Mouse (Mus musculus) R1 (cell line): ENCODE results near the gene Prkce.

Source experiments
- DNase-seq: peaks from one replicate; pipeline ENCODE4 v3.0.0-alpha.2; 2018; ENCODE audit warnings: low read depth, low spot score

Gene Prkce

GRCm38 (mm10) chr17:86330076-86330955 lies 162.7 kb downstream of the Prkce start:
- no peak for DNase-seq

DNA sequence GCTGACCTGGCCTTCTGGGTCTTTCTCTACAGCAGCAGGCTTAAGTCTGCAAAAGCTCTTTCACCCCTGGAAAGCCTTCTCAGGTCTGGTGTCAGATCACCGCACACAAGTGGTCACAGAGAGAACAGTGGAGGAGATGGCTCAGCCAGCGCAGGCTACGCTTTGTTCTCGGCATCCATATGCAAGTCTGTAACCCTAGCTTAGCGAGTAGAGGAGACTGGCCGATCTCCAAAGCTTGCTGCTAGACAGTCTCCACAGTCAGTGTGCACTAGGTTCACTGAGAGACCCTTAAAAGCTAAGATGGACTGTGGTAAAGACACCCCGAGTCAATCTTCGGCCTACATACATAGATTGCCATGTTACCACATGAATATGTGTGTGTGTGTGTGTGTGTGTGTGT lies 164.2 kb downstream of the Prkce start:
- no peak for DNase-seq

DNA sequence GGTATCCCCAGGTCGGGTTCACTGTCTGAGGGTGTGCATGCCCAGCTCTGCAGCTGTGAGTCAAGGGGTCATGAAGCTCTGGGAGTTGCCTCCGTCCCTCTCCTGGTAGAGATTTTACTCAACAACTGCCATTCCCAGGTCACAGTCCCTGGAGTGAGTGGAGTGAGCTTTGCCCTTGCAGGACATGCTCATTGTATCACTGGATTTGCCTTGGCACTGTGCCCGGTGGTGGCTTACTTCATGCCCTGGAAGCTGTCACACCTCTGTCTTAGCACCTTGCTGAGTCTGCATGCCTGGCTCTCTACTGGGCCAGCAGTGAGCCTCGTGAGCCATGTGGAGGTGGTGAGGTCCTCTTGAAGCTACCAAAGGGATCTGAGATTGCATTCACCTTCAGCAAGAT lies 167.4 kb downstream of the Prkce start:
- DNase-seq, result no peak

DNA sequence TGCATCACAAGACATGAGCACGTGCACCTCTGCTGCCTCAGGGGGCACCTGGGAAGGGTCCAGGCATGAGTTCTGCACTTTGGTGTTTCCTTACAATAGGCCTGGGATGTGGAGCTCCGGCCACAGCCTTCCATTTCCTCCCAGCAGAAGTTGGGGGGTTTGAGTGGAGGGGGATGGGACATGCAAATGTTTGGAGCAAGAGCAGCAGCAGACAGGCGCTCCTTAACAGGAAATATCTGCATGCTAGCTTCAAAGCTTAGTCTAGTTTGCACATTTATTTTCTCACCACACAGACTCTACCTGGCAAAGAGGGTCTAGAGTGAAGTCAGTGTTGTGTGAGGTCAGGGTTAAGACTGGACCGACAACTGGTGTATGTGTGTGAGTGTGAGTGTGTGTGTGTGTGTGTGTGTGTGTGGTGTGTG lies 169.1 kb downstream of the Prkce start:
- no peak for DNase-seq

GRCm38 (mm10) chr17:86337076-86337475 lies 169.5 kb downstream of the Prkce start:
- DNase-seq, result no peak

- no peak for DNase-seq
These were observed 170.7 kb downstream of the Prkce start for GRCm38 (mm10) chr17:86338328-86338727.

- no peak for DNase-seq
These were observed 176.4 kb downstream of the Prkce start for GRCm38 (mm10) chr17:86344032-86344431.

DNA sequence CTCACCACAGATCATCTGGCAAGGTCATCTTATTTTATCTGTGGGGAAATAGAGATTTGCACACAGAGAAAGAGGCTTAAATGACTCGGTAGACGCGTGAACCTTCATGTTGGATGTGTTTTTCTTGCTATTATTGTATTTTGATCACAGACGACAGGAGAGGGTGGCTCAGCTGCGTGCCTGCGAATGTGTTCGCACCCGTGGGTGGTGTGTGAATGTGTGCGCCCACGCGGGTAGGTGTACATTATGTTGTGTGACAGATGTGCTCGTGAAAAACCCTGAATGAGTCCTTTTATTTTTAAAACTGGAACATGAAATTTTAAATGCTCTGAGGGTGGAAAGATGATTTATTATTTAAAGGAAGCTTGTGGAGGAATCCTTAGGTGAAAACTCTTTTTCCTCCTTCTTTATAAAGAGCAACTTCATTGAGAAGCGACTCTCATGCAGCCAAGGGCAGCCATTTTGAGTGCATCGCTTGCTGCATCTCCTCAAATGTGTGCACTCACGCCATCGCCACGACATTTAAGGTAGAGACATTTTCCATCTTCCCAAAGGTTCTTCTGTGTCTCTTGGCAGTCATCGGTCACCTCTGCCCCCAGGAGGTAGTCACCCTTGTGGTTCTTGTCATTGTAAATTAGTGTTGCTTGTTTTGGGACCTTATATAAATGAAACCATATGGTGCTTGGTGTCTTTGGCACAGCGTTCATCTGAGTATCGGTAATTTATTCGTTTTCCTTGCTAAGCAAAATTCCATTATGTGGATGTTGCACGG lies 177.8 kb downstream of the Prkce start:
- DNase-seq, result no peak

DNA sequence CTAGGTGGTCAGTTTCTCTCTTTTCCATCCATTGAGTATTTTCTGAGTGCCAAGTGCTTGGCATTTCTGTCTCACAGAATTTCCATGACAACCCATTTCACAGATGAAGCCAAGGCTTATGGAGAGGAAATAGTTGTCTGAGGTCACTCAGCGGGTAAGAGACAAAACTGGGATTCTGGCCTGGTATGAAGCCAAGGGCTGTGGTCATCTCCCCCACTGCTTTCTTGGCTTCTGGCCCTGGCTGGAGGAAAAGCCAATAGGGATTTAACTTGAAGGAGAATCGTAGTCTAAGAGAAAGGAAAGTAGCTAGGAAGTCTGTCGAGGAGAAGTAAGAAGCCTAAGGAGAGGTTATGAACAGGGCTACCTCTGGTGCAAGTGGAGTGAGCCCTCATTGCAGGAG lies 182.7 kb downstream of the Prkce start:
- DNase-seq, result no peak

- DNase-seq, result no peak
These were observed 183.2 kb downstream of the Prkce start for GRCm38 (mm10) chr17:86350791-86351261.

- DNase-seq, result no peak
These were observed 183.7 kb downstream of the Prkce start for GRCm38 (mm10) chr17:86351282-86351681.

GRCm38 (mm10) chr17:86352247-86353037 lies 184.9 kb downstream of the Prkce start:
- DNase-seq, result no peak

GRCm38 (mm10) chr17:86353679-86354078 lies 186.1 kb downstream of the Prkce start:
- no peak for DNase-seq

- no peak for DNase-seq
These were observed 186.5 kb downstream of the Prkce start for GRCm38 (mm10) chr17:86354101-86354500.

- no peak for DNase-seq
These were observed 187.3 kb downstream of the Prkce start for GRCm38 (mm10) chr17:86354896-86355295.

GRCm38 (mm10) chr17:86355318-86355717 lies 187.7 kb downstream of the Prkce start:
- DNase-seq, result no peak

GRCm38 (mm10) chr17:86355772-86356451 lies 188.3 kb downstream of the Prkce start:
- no peak for DNase-seq

- no peak for DNase-seq
These were observed 190.8 kb downstream of the Prkce start for GRCm38 (mm10) chr17:86358388-86358787.

- DNase-seq, result no peak
These were observed 191.3 kb downstream of the Prkce start for GRCm38 (mm10) chr17:86358847-86359246.

DNA sequence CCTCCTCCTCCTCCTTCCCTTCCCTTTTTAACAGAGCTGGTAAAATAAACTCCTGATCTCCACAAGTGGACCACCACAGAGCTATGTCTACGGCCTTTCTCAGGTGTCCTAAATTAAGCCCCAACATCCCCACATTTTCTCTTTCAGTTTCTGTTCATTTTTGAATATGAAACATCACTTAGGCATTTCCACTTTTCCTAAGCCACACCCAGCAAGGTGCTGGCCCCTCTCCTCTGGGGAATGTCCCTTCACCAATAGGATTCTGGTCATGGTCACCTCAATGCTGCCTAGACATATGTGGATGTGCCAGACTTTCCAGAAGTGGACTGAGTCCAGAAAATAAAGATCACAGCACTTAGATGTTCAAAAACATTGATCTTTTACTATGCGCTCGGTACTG lies 193.3 kb downstream of the Prkce start:
- DNase-seq, result no peak

- DNase-seq, result no peak
These were observed 195.8 kb downstream of the Prkce start for GRCm38 (mm10) chr17:86363356-86363755.
